Comparison of ENCODE assay signal across 20 mouse cellular contexts in genomic region chr10:59638576-59638975, GRCm38 (mm10). TPM values are rescaled to one million over a fixed set of nuclear protein-coding genes. Genes with fewer than 3 reads are reported as not detected.
A peak's percentile ranks its signal among the peaks of the same experiment; 100 is the strongest.
DNase-seq lines count a peak whose midpoint lies in the region; ATAC-seq and TF ChIP-seq lines count a peak whose summit lies in the region.
"Had no signal": no experiment of that assay in that cellular context is flagged by ENCODE, and none has a peak within 500 bp of the region (broad histone marks: within the 10 kb centered on the region; RNA-seq: fewer than 3 reads in every experiment).

No protein-coding gene starts in this region.

- WGBS in kidney, postnatal 0 days, result 58% methylated on average over 6 of the region's 6 CpGs
- 65% methylated on average over 6 of the region's 6 CpGs for WGBS in heart, embryonic 13.5 days
- WGBS in hindbrain, postnatal 0 days, result 82% methylated on average over 6 of the region's 6 CpGs

- no peak overlapping the region for H3ac ChIP-seq in myocyte (ENCODE audit: control insufficient read depth, insufficient read length)

- H3K27ac ChIP-seq in kidney, postnatal 0 days, result no peak overlapping the region
- H3K27ac ChIP-seq in heart, embryonic 13.5 days (replicated peaks), result peak overlapping the region; percentile 33; the same call in 1 of the 2 replicates
- no peak overlapping the region for H3K27ac ChIP-seq in hindbrain, postnatal 0 days
- H3K27ac ChIP-seq: hindbrain, embryonic 10.5 days; intestine, embryonic 15.5 days had no signal

- ATAC-seq in kidney, postnatal 0 days (replicated peaks; ENCODE audit: low FRiP score, low read depth), result no peak
- peak; percentile 78 for ATAC-seq in Patski
- ATAC-seq in heart, embryonic 13.5 days (ENCODE audit: extremely low read depth, insufficient number of reproducible peaks, low FRiP score, low TSS enrichment), result no peak
- no peak for ATAC-seq in hindbrain, postnatal 0 days
- ATAC-seq: intestine, embryonic 15.5 days had no signal

- no peak overlapping the region for H3K9ac ChIP-seq in kidney, postnatal 0 days (ENCODE audit: low read depth, low read length)
- no peak overlapping the region for H3K9ac ChIP-seq in heart, embryonic 13.5 days
- H3K9ac ChIP-seq in hindbrain, postnatal 0 days (replicated peaks; ENCODE audit: low read length), result no peak overlapping the region
- H3K9ac ChIP-seq: intestine, embryonic 15.5 days; lung, embryonic 14.5 days had no signal

- no peak for TF ChIP-seq POLR2A in myocyte (IDR thresholded peaks at IDR 0.05; ENCODE audit: insufficient read length, low read depth)

- peak; percentile 59 for DNase-seq in kidney, postnatal 0 days (ENCODE audit: low spot score)
- no peak for DNase-seq in kidney, postnatal 36 days
- peak; percentile 56 for DNase-seq in Patski (ENCODE audit: low read depth, low spot score)
- no peak for DNase-seq in hindbrain, postnatal 0 days (ENCODE audit: low spot score)
- DNase-seq in gastrocnemius, adult 8-10 months (ENCODE audit: low spot score in 2 of 2), result no peak
- DNase-seq in left cerebral cortex, adult 11 months (ENCODE audit: low spot score), result no peak
- DNase-seq: adrenal gland, adult 8-10 months; cerebellum, adult 2 months; embryo, embryonic 11 days; kidney, postnatal 10 days; lung, embryonic 14.5 days had no signal

- no peak for TF ChIP-seq CTCF in kidney, postnatal 0 days (IDR thresholded peaks at IDR 0.05; ENCODE audit: low read depth)
- no peak for TF ChIP-seq CTCF in Patski (IDR thresholded peaks at IDR 0.05)
- TF ChIP-seq CTCF in hindbrain, postnatal 0 days (IDR thresholded peaks at IDR 0.05; ENCODE audit: low read depth), result no peak

- POLR2A ChIA-PET in Patski (lab: Charles Lee), result no interaction called here

- no peak overlapping the region for H3K4me3 ChIP-seq in kidney, postnatal 0 days (replicated peaks; ENCODE audit: low read depth, low read length)
- H3K4me3 ChIP-seq in heart, embryonic 13.5 days, result no peak overlapping the region
- no peak overlapping the region for H3K4me3 ChIP-seq in myocyte
- no peak overlapping the region for H3K4me3 ChIP-seq in hindbrain, postnatal 0 days (ENCODE audit: low read length)
- H3K4me3 ChIP-seq: hindbrain, embryonic 10.5 days; intestine, embryonic 15.5 days had no signal

- no peaks in the 10 kb centered on the region for H3K27me3 ChIP-seq in kidney, postnatal 0 days (ENCODE audit: insufficient read depth, low read length)
- no peaks in the 10 kb centered on the region for H3K27me3 ChIP-seq in Patski
- no peaks in the 10 kb centered on the region for H3K27me3 ChIP-seq in heart, embryonic 13.5 days (replicated peaks)
- H3K27me3 ChIP-seq in myocyte (ENCODE audit: control insufficient read depth, insufficient read depth, insufficient read length), result no peaks in the 10 kb centered on the region
- H3K27me3 ChIP-seq in hindbrain, postnatal 0 days (ENCODE audit: insufficient read depth, low read length), result no peaks in the 10 kb centered on the region
- H3K27me3 ChIP-seq: CH12.LX; intestine, embryonic 15.5 days had no signal

- H3K4me1 ChIP-seq in kidney, postnatal 0 days (replicated peaks; ENCODE audit: insufficient read depth, low read length), result 0 out of 2 replicates have a peak, but pooled peaks cover 6% of the 10 kb centered on the region
- H3K4me1 ChIP-seq in heart, embryonic 13.5 days, result no peaks in the 10 kb centered on the region; the same call in 1 of the 2 replicates
- no peaks in the 10 kb centered on the region for H3K4me1 ChIP-seq in hindbrain, postnatal 0 days (ENCODE audit: insufficient read depth, low read length)
- H3K4me1 ChIP-seq: hindbrain, embryonic 10.5 days; intestine, embryonic 15.5 days had no signal

- CTCF ChIA-PET in Patski (lab: Charles Lee), result interaction anchor here (1.1 to 1.3 kb wide), 2 partner anchors 25 to 133 kb away, joined by 3 read pairs; no protein-coding TSS in a partner anchor

- in situ Hi-C loops in Patski (cut with MboI; ENCODE audit: low pct_unique_long_range_greater_than_20kb), result no loop called here

- no peak overlapping the region for H3K4me2 ChIP-seq in kidney, postnatal 0 days (ENCODE audit: low read length)
- H3K4me2 ChIP-seq in heart, embryonic 13.5 days, result no peak overlapping the region
- H3K4me2 ChIP-seq in myocyte (ENCODE audit: low read depth), result peak overlapping the region; percentile 69
- no peak overlapping the region for H3K4me2 ChIP-seq in hindbrain, postnatal 0 days (ENCODE audit: low read depth, low read length)
- H3K4me2 ChIP-seq: intestine, embryonic 15.5 days; lung, embryonic 14.5 days had no signal

- no peaks in the 10 kb centered on the region for H3K9me3 ChIP-seq in kidney, postnatal 0 days (replicated peaks; ENCODE audit: low read length)
- no peaks in the 10 kb centered on the region for H3K9me3 ChIP-seq in heart, embryonic 13.5 days
- H3K9me3 ChIP-seq in hindbrain, postnatal 0 days (ENCODE audit: low read length), result no peaks in the 10 kb centered on the region
- H3K9me3 ChIP-seq: hindbrain, embryonic 10.5 days; intestine, embryonic 15.5 days had no signal

- H3K36me3 ChIP-seq in kidney, postnatal 0 days (ENCODE audit: insufficient read depth, low read length), result no peaks in the 10 kb centered on the region
- no peaks in the 10 kb centered on the region for H3K36me3 ChIP-seq in heart, embryonic 13.5 days
- H3K36me3 ChIP-seq in myocyte (ENCODE audit: control insufficient read depth, insufficient read depth), result no peaks in the 10 kb centered on the region
- no peaks in the 10 kb centered on the region for H3K36me3 ChIP-seq in hindbrain, postnatal 0 days (ENCODE audit: insufficient read depth, low read length)
- H3K36me3 ChIP-seq: hindbrain, embryonic 10.5 days; intestine, embryonic 15.5 days had no signal

- no peaks in the 10 kb centered on the region for H3K79me2 ChIP-seq in myocyte (ENCODE audit: control insufficient read depth, insufficient read depth)

TF ChIP-seq in myocyte, 11 proteins besides CTCF, POLR2A, EP300 and RAD21:
- TF ChIP-seq CEBPB (IDR thresholded peaks at IDR 0.05; ENCODE audit: insufficient read depth, poor library complexity, severe bottlenecking), result peak; percentile 71
- TF ChIP-seq TCF3 (IDR thresholded peaks at IDR 0.05; ENCODE audit: insufficient read length, low read depth), result no peak
- no peak for TF ChIP-seq POLR2AphosphoS2 (IDR thresholded peaks at IDR 0.05; ENCODE audit: insufficient read length, low read depth)
- TF ChIP-seq MYOG (IDR thresholded peaks at IDR 0.05; ENCODE audit: control insufficient read depth in 1 of 3, insufficient read depth in 1 of 3, insufficient read length in 2 of 3, low read depth in 2 of 3), result peak in 2 of 3 experiments; percentile 27 to 42
- TF ChIP-seq SRF (IDR thresholded peaks at IDR 0.05; ENCODE audit: control insufficient read depth, insufficient read length, low read depth), result no peak
- TF ChIP-seq MYOD1 (IDR thresholded peaks at IDR 0.05; ENCODE audit: control insufficient read depth in 1 of 3, insufficient read length in 2 of 3, low read depth in 2 of 3), result peak in 1 of 3 experiments; percentile 25
- no peak for TF ChIP-seq E2F4 (IDR thresholded peaks at IDR 0.05; ENCODE audit: insufficient read depth)

RNA-seq across cellular contexts. Expression of gene Mcu, which starts 22.1 kb away (rescaled TPM):
- 36.5 and 40.2 TPM in 2 replicates for polyA plus RNA-seq in kidney, postnatal 0 days (2015; fragmentation: Nextera tagmentation; extraction: Ambion mirVana)
- polyA plus RNA-seq in Patski (2021), result 23.3 TPM
- 24.9 and 25.6 TPM in 2 replicates for polyA plus RNA-seq in heart, embryonic 13.5 days (2015; fragmentation: Nextera tagmentation; extraction: Ambion mirVana)
- 82.9 TPM for polyA plus RNA-seq in myocyte (2012; fragmentation: generic; extraction: Trizol)
- total RNA-seq in hindbrain, postnatal 0 days (2014; rRNA removed), result 27.5 and 33.4 TPM in 2 replicates
- polyA plus RNA-seq in hindbrain, postnatal 0 days (2015; fragmentation: Nextera tagmentation; extraction: Ambion mirVana), result 44.9 and 47.3 TPM in 2 replicates
- total RNA-seq in gastrocnemius, adult 8-10 months (2022), result 10 to 100 TPM; 37.1 to 42.2 (median 41.1) TPM

RNA-seq across cellular contexts. Expression of gene Gm10322, which starts 22.7 kb away (rescaled TPM):
- 0.43 TPM in 1 of 2 replicates, not detected in the other for polyA plus RNA-seq in kidney, postnatal 0 days (2015; fragmentation: Nextera tagmentation; extraction: Ambion mirVana)
- polyA plus RNA-seq in Patski (2021) (not detected), myocyte (2012; fragmentation: generic; extraction: Trizol) (0.37 TPM)
- not detected in 2 replicates for polyA plus RNA-seq in heart, embryonic 13.5 days (2015; fragmentation: Nextera tagmentation; extraction: Ambion mirVana)
- total RNA-seq in hindbrain, postnatal 0 days (2014; rRNA removed), result not detected in 2 replicates
- not detected in 2 replicates for polyA plus RNA-seq in hindbrain, postnatal 0 days (2015; fragmentation: Nextera tagmentation; extraction: Ambion mirVana)
- total RNA-seq in gastrocnemius, adult 8-10 months (2022), result not detected
- total RNA-seq: adrenal gland, adult 8-10 months; CH12.LX; layer of hippocampus, postnatal 14 days had no signal
- polyA plus RNA-seq: cerebellum, adult 2 months; forebrain, embryonic 11.5 days; hindbrain, embryonic 10.5 days; intestine, embryonic 15.5 days; limb, embryonic 11.5 days; lung, embryonic 14.5 days; thymus, postnatal 0 days had no signal

Comparison
In these comparisons a context has a peak if more than half of its experiments do, and no peak if none do; other contexts are left out.
1. DNase-seq: peak in kidney, postnatal 0 days (single experiment) and Patski (single experiment); none in kidney, postnatal 36 days (0 of 2), hindbrain, postnatal 0 days (single experiment), gastrocnemius, adult 8-10 months (0 of 2) and left cerebral cortex, adult 11 months (single experiment).